In genomic region chr1:23958668-23959414, GRCm38 (mm10) we compare ENCODE assay signal across 9 mouse cellular contexts. TPM values are rescaled to one million over a fixed set of nuclear protein-coding genes. Genes with fewer than 3 reads are reported as not detected.
DNase-seq lines count a peak whose midpoint lies in the region; ATAC-seq lines count a peak whose summit lies in the region.
"Had no signal": no experiment of that assay in that cellular context is flagged by ENCODE, and none has a peak within 500 bp of the region (broad histone marks: within the 10 kb centered on the region; RNA-seq: fewer than 3 reads in every experiment).

No protein-coding gene starts in this region.

- no peak for ATAC-seq in heart, embryonic 14.5 days (ENCODE audit: insufficient number of reproducible peaks, insufficient read depth, low FRiP score, low read depth)
- ATAC-seq in hindbrain, embryonic 15.5 days (ENCODE audit: low FRiP score, low read depth), result no peak
- ATAC-seq in midbrain, embryonic 13.5 days, result peak; percentile 30; the same call in 1 of the 2 replicates

- H3K9me3 ChIP-seq in heart, embryonic 14.5 days (ENCODE audit: control insufficient read depth, low read length), result no peaks in the 10 kb centered on the region
- no peaks in the 10 kb centered on the region for H3K9me3 ChIP-seq in hindbrain, embryonic 15.5 days
- H3K9me3 ChIP-seq in midbrain, embryonic 13.5 days, result no peaks in the 10 kb centered on the region

- WGBS in heart, embryonic 14.5 days, result 12% methylated on average over 13 of the region's 13 CpGs
- 22% methylated on average over 13 of the region's 13 CpGs for WGBS in hindbrain, embryonic 15.5 days
- 13% methylated on average over 13 of the region's 13 CpGs for WGBS in midbrain, embryonic 13.5 days

- no peaks in the 10 kb centered on the region for H3K36me3 ChIP-seq in heart, embryonic 14.5 days (ENCODE audit: control insufficient read depth, insufficient read depth, low read length)
- no peaks in the 10 kb centered on the region for H3K36me3 ChIP-seq in hindbrain, embryonic 15.5 days
- no peaks in the 10 kb centered on the region for H3K36me3 ChIP-seq in midbrain, embryonic 13.5 days

- no peak overlapping the region for H3K27ac ChIP-seq in heart, embryonic 14.5 days (replicated peaks in 1 of 2; ENCODE audit: control insufficient read depth in 1 of 2, insufficient read depth in 1 of 2, low read depth in 2 of 2, low read length in 2 of 2)
- H3K27ac ChIP-seq in hindbrain, embryonic 15.5 days (replicated peaks), result no peak overlapping the region
- H3K27ac ChIP-seq in midbrain, embryonic 13.5 days, result no peak overlapping the region
- H3K27ac ChIP-seq: macrophage had no signal

- intact Hi-C loops in left cerebral cortex, postnatal 4 days (cut with DNase I), result no loop called here

- 0 out of 2 replicates have a peak overlapping the region, but pooled peaks have one; percentile 25 for H3K9ac ChIP-seq in heart, embryonic 14.5 days (ENCODE audit: low read length)
- H3K9ac ChIP-seq in hindbrain, embryonic 15.5 days, result no peak overlapping the region
- no peak overlapping the region for H3K9ac ChIP-seq in midbrain, embryonic 13.5 days (replicated peaks)

- no peaks in the 10 kb centered on the region; a peak in 1 of 4 replicates for H3K4me1 ChIP-seq in heart, embryonic 14.5 days (ENCODE audit: control insufficient read depth in 2 of 2, insufficient read depth in 2 of 2, low read length in 2 of 2)
- no peaks in the 10 kb centered on the region; the same call in 1 of the 2 replicates for H3K4me1 ChIP-seq in hindbrain, embryonic 15.5 days (replicated peaks)
- peaks cover 8% of the 10 kb centered on the region for H3K4me1 ChIP-seq in midbrain, embryonic 13.5 days (replicated peaks)

- peak overlapping the region in 1 of 2 experiments; percentile 20; a peak in 2 of 4 replicates for H3K4me3 ChIP-seq in heart, embryonic 14.5 days (ENCODE audit: control insufficient read depth in 1 of 2, insufficient read depth in 1 of 2, low read depth in 1 of 2, low read length in 2 of 2)
- peak overlapping the region; percentile 3; the same call in 1 of the 2 replicates for H3K4me3 ChIP-seq in hindbrain, embryonic 15.5 days
- 0 out of 2 replicates have a peak overlapping the region, but pooled peaks have one; percentile 2 for H3K4me3 ChIP-seq in midbrain, embryonic 13.5 days (replicated peaks)

- peak overlapping the region; percentile 61 for H3K4me2 ChIP-seq in heart, embryonic 14.5 days (ENCODE audit: low read length)
- peak overlapping the region; percentile 33 for H3K4me2 ChIP-seq in hindbrain, embryonic 15.5 days
- peak overlapping the region; percentile 27 for H3K4me2 ChIP-seq in midbrain, embryonic 13.5 days (replicated peaks)

- no peaks in the 10 kb centered on the region for H3K27me3 ChIP-seq in heart, embryonic 14.5 days (ENCODE audit: control insufficient read depth, insufficient read depth, low read length)
- H3K27me3 ChIP-seq in hindbrain, embryonic 15.5 days, result no peaks in the 10 kb centered on the region
- no peaks in the 10 kb centered on the region for H3K27me3 ChIP-seq in midbrain, embryonic 13.5 days

- no peak for DNase-seq in heart, adult 11 months
- DNase-seq in c-Kit-positive CD71-negative TER-119-negative erythroid progenitor cells, embryonic 14.5 days (ENCODE audit: low read depth), result peak; percentile 12
- no peak for DNase-seq in cerebellum, postnatal 14 days
- no peak for DNase-seq in urinary bladder, postnatal 10 days (ENCODE audit: low spot score)
- DNase-seq in left cerebral cortex, postnatal 4 days, result no peak

RNA-seq across cellular contexts. Expression of gene Smap1, which starts 36.7 kb away (rescaled TPM):
- polyA plus RNA-seq in heart, embryonic 14.5 days (2014; fragmentation: Nextera tagmentation; extraction: Ambion mirVana), result 41.5 and 44.1 TPM in 2 replicates
- polyA plus RNA-seq in hindbrain, embryonic 15.5 days (2015; fragmentation: Nextera tagmentation; extraction: Ambion mirVana), result 131 and 132 TPM in 2 replicates
- 56.5 and 74.2 TPM in 2 replicates for polyA plus RNA-seq in midbrain, embryonic 13.5 days (2015; fragmentation: Nextera tagmentation; extraction: Ambion mirVana)
- 100 to 1,000 TPM; 207 to 219 TPM for total RNA-seq in left cerebral cortex, postnatal 4 days (2021)

RNA-seq across cellular contexts. Expression of gene Sdhaf4, which starts 46.6 kb away (rescaled TPM):
- 83.7 and 99.1 TPM in 2 replicates for polyA plus RNA-seq in heart, embryonic 14.5 days (2014; fragmentation: Nextera tagmentation; extraction: Ambion mirVana)
- polyA plus RNA-seq in hindbrain, embryonic 15.5 days (2015; fragmentation: Nextera tagmentation; extraction: Ambion mirVana), result 82.9 and 94.6 TPM in 2 replicates
- 106 and 112 TPM in 2 replicates for polyA plus RNA-seq in midbrain, embryonic 13.5 days (2015; fragmentation: Nextera tagmentation; extraction: Ambion mirVana)
- 10 to 100 TPM; 43.4 to 48.3 TPM for total RNA-seq in left cerebral cortex, postnatal 4 days (2021)
